Mouse (Mus musculus): Measurements from ENCODE around the gene Pdzph1. TPM values are rescaled to one million over a fixed set of nuclear protein-coding genes. Genes with fewer than 3 reads are reported as not detected.

Gene Pdzph1
- total RNA-seq, 1 experiment from 2014 or later = 4.0 TPM

DNA sequence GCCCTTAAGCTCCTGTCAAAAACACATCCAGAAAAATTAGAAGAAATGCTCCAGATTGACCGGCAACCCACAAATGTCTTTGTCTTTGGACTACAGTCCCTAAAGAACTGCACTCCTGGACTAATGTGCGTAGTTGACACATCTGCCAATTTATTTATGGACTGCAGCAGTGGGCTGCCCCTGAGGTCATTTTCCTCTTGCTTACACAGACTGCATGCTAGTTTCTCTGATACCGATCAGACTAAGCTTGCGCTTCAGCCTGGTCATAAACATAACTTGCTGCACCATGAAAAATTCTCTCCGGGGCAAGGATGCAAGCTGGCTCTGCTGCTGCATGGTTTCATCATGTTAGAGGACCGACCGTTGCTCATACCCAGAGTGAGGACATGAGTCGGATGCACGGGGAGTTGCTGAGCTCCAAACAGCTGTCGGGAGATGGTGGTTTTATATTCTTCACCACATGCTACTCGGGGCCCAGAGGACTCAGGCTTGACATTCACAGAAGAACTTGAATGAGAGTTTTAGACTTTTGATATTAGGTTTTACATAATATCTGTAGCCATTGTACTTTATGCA is 67.2 kb downstream of the Pdzph1 start:
- peak; percentile 15 for ATAC-seq (replicated peaks; ENCODE audit: low read depth, poor library complexity, severe bottlenecking)

DNA sequence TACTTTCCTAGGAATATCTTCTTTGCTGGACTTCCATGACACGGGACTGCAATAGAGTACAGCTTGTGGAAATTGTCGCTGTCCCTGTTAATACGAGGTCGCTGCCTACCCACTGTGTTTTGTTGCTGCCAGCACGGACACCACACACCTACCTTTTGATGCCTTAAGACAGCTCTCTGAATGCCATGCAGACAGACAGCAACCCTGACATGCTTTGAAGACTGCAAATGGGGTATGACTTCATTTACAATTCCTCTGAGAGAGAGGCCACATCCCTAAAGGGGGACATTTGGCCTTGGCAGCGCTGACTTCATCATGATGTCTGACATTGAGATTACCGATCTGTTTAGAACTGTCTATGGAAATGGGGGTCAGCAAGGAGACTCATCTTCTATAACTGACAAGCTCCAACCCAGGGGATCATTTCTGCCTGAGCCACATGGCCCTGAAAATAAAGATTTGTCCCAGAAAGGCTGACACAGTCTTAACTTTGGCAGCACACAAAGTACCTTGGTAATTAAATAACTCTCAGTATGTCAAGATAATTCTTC is 67.8 kb downstream of the Pdzph1 start:
- ATAC-seq (replicated peaks; ENCODE audit: low read depth, poor library complexity, severe bottlenecking) = no peak

DNA sequence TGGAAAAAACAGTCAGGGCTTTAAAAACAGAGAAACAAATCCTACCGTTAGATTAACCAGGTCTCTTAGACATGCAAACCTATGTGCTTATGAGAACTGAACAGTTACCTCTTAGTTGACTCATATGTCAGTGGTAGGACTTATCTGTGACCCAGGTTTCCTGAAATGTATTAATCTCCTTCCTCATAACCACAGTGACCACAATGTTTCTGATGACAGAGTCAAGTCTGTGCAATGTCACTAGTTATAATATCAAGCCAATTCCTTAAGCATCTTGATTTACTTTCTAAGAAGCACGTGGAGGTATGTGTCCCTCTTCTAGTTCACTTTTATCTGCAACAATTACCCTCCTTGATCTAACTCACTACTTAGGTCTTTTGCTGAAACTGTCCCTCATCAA is 68.4 kb downstream of the Pdzph1 start:
- ATAC-seq (replicated peaks; ENCODE audit: low read depth, poor library complexity, severe bottlenecking) = peak; percentile 68

DNA sequence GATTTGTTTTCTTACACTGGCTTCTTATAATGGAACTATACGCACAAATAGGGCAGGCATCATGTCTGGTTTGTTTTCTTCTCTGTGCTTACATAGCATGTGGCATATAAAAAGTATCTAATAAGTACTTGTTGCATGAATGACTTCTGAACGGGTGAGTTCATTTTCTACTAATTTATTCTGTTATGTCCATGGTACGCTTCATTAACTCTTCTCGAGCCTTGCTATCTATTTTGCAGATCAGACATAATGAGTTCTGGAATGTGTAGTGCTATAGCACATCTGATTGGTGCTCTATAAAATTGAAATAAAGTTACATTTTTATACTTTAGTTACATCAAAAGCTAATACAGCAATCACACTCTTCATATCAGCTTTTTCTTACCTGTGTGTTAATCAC is 71.2 kb downstream of the Pdzph1 start:
- ATAC-seq (replicated peaks; ENCODE audit: low read depth, poor library complexity, severe bottlenecking) = no peak

DNA sequence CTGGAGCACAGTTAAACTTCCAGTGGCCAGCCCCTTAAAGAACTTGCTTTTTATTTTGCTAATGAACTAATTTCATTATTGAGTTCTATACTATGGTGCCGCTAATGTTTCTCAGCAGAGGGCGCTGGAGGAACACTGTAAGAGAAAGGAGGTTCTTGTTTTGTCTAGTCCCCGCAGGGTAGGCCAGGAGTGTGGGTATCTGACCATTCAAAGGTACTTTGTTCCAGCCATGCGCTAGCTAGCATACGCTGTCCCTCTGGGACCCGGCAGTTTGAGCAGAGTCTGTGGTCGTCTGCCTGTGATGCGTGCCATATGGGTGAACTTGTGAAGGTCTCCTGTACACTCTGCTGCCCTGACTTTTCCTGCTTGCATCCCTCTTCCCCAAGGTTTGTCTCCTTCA is 72.1 kb downstream of the Pdzph1 start:
- ATAC-seq (replicated peaks; ENCODE audit: low read depth, poor library complexity, severe bottlenecking) = peak; percentile 67

DNA sequence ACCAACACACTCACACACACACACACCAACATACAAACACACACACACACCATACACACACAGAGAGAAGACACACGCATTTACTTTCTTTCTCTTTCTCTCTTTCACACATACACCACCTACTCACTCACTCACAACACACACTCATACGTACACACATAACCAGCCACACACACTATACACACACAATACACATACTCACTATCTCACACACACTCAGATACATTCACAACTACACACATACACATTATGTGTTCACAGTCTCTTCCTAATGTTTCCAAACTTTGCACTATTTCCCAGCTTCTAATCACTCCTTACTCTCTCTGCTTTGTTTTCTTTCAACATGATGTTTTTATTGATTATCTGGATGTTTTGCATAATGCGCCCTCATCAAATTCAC is 72.6 kb downstream of the Pdzph1 start:
- ATAC-seq (replicated peaks; ENCODE audit: low read depth, poor library complexity, severe bottlenecking) = no peak

DNA sequence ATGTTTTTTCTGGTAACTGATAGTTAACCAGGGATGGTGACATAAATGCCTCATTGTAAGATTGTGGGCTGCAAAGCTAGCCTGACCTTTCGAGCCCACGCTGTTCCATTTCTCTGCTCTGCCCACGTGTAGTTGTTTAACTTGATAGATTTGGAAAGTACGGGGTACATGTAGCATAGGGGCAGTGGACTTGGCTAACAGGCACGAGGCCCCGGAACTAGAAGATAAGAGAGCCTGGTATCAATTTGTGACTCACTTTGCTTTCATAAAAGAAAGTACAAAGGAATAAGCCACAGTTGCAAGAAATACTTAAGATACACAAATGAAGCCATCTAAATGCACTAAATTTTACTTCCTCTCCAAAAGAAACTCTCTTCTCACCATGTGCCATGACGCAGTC is 79.6 kb downstream of the Pdzph1 start:
- no peak for ATAC-seq (replicated peaks; ENCODE audit: low read depth, poor library complexity, severe bottlenecking)

DNA sequence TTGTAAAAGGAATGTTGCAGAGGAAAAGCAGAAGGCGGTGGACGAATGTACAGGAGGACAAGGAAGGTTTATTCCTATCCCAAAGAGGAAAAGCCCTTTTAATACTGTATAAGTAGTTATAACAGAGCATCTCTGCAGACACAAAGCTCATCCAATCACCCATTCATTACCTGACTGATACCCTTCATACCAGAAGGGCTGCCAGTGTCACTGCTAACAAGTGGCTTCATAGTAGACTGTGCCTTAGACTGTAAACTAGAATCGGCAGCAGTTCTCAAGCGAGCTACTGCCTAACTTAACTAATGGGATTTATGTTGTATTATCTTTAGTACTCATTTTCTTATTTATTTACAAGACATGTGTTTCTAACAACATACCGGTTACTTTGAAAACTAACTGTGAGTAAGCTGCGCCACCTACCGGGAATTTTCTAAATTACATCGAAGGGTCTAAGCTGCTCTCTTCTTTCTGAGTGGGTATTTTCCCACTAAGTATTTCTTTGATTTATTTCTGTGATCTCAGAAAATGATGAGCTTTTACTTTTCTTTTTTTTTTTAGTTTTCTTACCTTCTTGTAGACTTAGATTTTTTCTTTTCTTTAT is 82.0 kb downstream of the Pdzph1 start:
- ATAC-seq (replicated peaks; ENCODE audit: low read depth, poor library complexity, severe bottlenecking) = peak; percentile 83

DNA sequence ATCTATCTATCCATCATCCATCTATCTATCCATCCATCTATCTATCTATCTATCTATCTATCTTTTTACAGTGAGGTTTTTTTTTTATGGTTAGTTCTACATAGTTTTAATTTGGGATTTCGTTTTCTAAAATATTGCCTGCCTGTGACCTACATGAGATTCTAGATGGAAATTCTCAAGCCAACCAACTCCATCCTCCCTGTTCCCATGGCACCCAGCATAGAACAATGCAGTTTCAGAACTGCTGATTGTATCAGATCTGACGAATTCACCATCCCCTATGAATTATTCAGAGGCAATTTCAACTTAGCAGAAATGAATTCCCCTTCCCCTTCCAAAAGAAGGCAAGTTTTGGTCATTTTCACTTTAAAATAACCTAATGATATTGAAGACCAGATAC is 85.2 kb downstream of the Pdzph1 start:
- ATAC-seq (replicated peaks; ENCODE audit: low read depth, poor library complexity, severe bottlenecking) = no peak

DNA sequence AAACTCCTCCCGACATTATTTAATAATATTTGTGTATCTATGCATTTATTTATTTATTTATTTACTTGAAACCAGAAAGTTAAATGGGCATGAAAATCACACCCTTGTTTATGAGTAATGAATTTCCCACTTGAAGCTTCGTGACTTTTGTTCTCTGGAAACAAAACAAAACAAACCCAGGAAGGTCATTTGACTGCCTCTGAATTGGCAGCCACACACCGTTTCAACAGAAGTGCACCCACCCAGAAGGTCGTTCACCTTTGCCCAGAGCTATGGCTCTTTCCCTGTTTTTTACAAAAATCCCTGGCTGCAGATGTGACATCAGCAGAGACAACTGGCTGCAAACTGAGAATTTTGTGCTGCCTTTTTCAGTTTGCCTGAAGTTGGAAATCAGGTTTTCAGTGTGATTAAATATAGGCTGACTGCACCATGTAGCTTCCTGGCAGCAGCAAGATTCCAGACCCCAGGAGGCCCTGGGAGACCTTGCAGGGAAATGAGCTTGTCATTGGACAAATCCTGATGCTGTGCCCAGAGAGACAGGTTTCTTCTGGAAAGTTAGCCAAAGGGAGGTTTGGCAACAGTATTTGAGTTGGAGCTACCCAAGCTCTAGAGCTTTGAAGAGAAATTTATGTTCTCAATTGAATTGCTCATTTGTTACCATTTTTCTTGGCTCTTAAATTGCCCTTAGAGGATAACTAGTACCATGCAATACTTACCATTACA is 99.5 kb downstream of the Pdzph1 start:
- ATAC-seq (replicated peaks; ENCODE audit: low read depth, poor library complexity, severe bottlenecking) = no peak

DNA sequence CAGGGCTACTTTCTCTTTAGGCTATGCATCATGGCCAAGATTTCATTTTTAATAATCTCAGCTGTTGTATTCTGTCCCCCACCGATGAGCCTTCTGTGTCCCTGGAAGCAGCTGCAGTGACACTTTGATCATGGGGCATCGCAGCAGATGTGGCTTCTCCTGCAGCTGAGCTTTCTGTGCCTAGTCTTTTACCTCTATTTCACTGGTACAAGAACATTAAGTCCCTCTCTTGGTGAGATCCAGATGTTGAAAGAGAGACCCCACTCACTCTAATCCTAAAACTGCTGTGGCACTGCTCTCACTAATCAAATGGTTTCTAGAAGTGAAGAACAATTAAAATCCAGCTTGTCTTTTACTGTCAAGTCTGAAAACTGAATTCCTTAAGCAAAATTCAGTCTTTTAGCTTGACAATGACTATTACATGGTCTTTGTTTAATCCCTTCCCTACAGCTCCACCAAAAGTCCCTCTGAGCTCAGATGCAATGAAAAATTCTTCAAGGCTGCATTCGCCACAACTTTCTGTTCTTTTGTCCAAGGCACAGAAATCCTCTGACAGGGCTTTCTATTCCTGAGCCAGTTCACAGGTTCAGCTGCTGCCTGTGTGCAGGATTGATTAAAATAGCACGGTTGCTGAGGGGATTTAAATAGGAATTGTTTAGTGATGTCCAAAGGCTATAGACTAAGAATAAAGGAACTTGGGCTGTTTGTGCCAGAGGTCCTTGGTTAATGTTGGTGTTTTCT is 101.1 kb downstream of the Pdzph1 start:
- ATAC-seq (replicated peaks; ENCODE audit: low read depth, poor library complexity, severe bottlenecking) = no peak

DNA sequence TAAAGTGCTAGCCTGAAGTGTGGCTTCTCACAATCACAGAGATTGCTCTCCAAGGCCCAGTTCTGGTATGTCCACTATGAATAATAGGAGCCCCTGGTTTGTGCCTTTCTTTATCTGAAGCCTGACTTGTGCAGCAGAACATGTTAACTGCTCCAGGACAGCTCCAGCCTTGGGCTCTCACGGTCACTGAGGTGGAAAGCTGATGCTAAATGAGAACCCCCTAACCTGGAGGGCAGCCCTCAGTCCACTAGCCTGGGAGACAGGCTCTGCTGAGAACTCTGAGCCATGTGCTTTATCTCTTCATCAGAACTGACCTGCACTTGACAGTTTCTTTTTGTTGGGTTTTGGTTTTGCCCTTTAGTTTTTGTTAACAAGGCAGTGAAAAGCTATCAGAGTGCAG is 106.8 kb downstream of the Pdzph1 start:
- no peak for ATAC-seq (replicated peaks; ENCODE audit: low read depth, poor library complexity, severe bottlenecking)

DNA sequence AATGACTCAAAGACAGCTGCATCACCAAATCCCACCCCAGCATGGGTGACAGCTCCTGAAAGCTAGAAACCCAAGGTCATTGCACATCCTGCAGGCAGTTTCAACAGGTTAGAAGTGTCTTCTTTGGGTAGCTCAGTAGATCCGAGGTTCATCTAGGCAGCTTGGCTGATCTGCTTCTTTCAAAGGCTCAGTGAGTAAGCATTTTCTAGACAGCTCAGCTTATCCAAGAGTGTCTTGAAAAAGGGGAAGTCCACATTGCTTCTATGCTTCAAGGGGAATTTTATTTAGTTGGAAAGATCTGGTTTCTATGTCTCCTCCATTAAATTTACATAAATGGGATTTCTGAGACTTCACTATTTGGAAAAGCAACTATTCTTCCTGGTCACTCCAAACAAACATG is 117.8 kb downstream of the Pdzph1 start:
- peak; percentile 96 for ATAC-seq (replicated peaks; ENCODE audit: low read depth, poor library complexity, severe bottlenecking)

DNA sequence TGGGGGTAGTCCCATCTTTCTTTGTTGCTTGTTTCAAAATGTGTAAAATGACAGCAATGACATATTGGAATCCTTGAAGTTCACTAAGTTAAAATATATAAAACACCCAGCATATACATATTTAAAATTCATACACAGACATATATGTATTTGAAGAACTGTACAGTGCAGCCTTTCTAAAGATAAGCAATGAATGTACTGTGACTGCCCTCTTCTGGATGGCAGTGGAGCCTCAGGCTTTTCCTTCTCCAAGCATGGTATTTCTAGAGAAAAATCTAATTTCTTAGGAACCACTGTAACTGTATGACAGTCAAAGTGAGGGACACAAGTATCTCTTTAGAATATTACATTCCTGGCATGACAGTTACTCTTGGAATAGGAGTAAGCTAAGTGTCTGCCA is 120.4 kb downstream of the Pdzph1 start:
- 0 out of 2 replicates have a peak, but pooled peaks have one; percentile 54 for ATAC-seq (replicated peaks; ENCODE audit: low read depth, poor library complexity, severe bottlenecking)

Other genes with a start within 250 kb of the Pdzph1 start
- gene Nudt12, start 22.0 kb upstream of the Pdzph1 start, total RNA-seq (2017) = 7.8 and 10.0 TPM in 2 replicates